Mouse (Mus musculus): ENCODE measurements around the gene Nxph4. TPM values are rescaled to one million over a fixed set of nuclear protein-coding genes. Genes with fewer than 3 reads are reported as not detected.
A peak's percentile ranks its signal among the peaks of the same experiment; 100 is the strongest.

The Nxph4 gene
- total and polyA plus RNA-seq, 3 experiments, result 0.13 to 0.14 TPM; not detected in 1

- no peak overlapping the region for H3K4me3 ChIP-seq (replicated peaks in 1 of 3; ENCODE audit: low read depth in 2 of 3, low read length in 2 of 3, poor library complexity in 1 of 3)
- no peaks in the 10 kb centered on the region for H3K27me3 ChIP-seq (replicated peaks)
- dilution Hi-C loops (cut with MboI; ENCODE audit: extremely low pct_ligation_motif_present, extremely low pct_unique_long_range_greater_than_20kb, low sequenced_read_pairs) (no loop called here), in situ Hi-C loops (cut with MboI; ENCODE audit: low pct_ligation_motif_present, low pct_unique_long_range_greater_than_20kb, low sequenced_read_pairs) (no loop called here)
- no peak overlapping the region for H3K9ac ChIP-seq (ENCODE audit: insufficient read depth, low read depth)
- H3K9me3 ChIP-seq (replicated peaks; ENCODE audit: low read length), result no peaks in the 10 kb centered on the region
- no peak overlapping the region for H3K4me2 ChIP-seq (ENCODE audit: insufficient read depth, low read depth, poor library complexity, severe bottlenecking)
- no peak for TF ChIP-seq SIN3A (IDR thresholded peaks at IDR 0.05; ENCODE audit: low read length)
- TF ChIP-seq UBTF (IDR thresholded peaks at IDR 0.05; ENCODE audit: low read depth, low read length), result no peak
- no peak for TF ChIP-seq TBP (conservative IDR thresholded peaks at IDR 0.05; ENCODE audit: low read depth, low read length)
- no peak for TF ChIP-seq ETS1 (conservative IDR thresholded peaks at IDR 0.05; ENCODE audit: low read depth, low read length)
- TF ChIP-seq EP300 (IDR thresholded peaks at IDR 0.05; ENCODE audit: low read length), result no peak
- TF ChIP-seq ZNF384 (IDR thresholded peaks at IDR 0.05; ENCODE audit: low read depth, low read length), result no peak
- no peak for TF ChIP-seq SMC3 (IDR thresholded peaks at IDR 0.05; ENCODE audit: low read depth, low read length)
- TF ChIP-seq POLR2A (IDR thresholded peaks at IDR 0.05; ENCODE audit: low read depth, low read length), result no peak
- TF ChIP-seq CTCF (conservative IDR thresholded peaks at IDR 0.05 in 1 of 2, IDR thresholded peaks at IDR 0.05 in 1 of 2; ENCODE audit: low read depth in 2 of 2, low read length in 2 of 2), result no peak
- no peak for TF ChIP-seq JUND (conservative IDR thresholded peaks at IDR 0.05; ENCODE audit: low read depth, low read length)
- no peak for TF ChIP-seq MAZ (IDR thresholded peaks at IDR 0.05; ENCODE audit: low read depth, low read length)
- no peak for TF ChIP-seq RCOR1 (conservative IDR thresholded peaks at IDR 0.05; ENCODE audit: low read depth, low read length)
- no peak for TF ChIP-seq USF1 (IDR thresholded peaks at IDR 0.05; ENCODE audit: low read depth, low read length)
- no peak for TF ChIP-seq CHD1 (IDR thresholded peaks at IDR 0.05; ENCODE audit: low read depth, low read length)
- no peak for TF ChIP-seq IRF4 (IDR thresholded peaks at IDR 0.05; ENCODE audit: low read depth, low read length)
- no peak for TF ChIP-seq HCFC1 (IDR thresholded peaks at IDR 0.05; ENCODE audit: low read depth, low read length)
- no peak for TF ChIP-seq NELFE (IDR thresholded peaks at IDR 0.05; ENCODE audit: low read depth, low read length)
- peaks cover 88 to 91% of the 10 kb centered on the region in 2 experiments for H3K36me3 ChIP-seq (replicated peaks in 1 of 2; ENCODE audit: control insufficient read depth in 1 of 2, insufficient read depth in 1 of 2, low read length in 1 of 2)
- H3K4me1 ChIP-seq (ENCODE audit: control insufficient read depth in 1 of 2, insufficient read depth in 2 of 2), result no peaks in the 10 kb centered on the region
- no peak for DNase-seq (ENCODE audit: extremely low read depth)
- H3K79me2 ChIP-seq (replicated peaks; ENCODE audit: control insufficient read depth, extremely low read depth, insufficient read depth, poor library complexity, severe bottlenecking), result no peaks in the 10 kb centered on the region
- no peak overlapping the region for H3K27ac ChIP-seq (ENCODE audit: insufficient read depth, low read depth)
These were observed 13.9 kb upstream of the Nxph4 start for GRCm38 (mm10) chr10:127548236-127548635.

- no peak overlapping the region for H3K4me3 ChIP-seq (replicated peaks in 1 of 3; ENCODE audit: low read depth in 2 of 3, low read length in 2 of 3, poor library complexity in 1 of 3)
- dilution Hi-C loops (cut with MboI; ENCODE audit: extremely low pct_ligation_motif_present, extremely low pct_unique_long_range_greater_than_20kb, low sequenced_read_pairs) (no loop called here), in situ Hi-C loops (cut with MboI; ENCODE audit: low pct_ligation_motif_present, low pct_unique_long_range_greater_than_20kb, low sequenced_read_pairs) (no loop called here)
- peaks cover 84 to 91% of the 10 kb centered on the region in 2 experiments for H3K36me3 ChIP-seq (replicated peaks in 1 of 2; ENCODE audit: control insufficient read depth in 1 of 2, insufficient read depth in 1 of 2, low read length in 1 of 2)
- no peaks in the 10 kb centered on the region for H3K4me1 ChIP-seq (ENCODE audit: control insufficient read depth in 1 of 2, insufficient read depth in 2 of 2)
- H3K9ac ChIP-seq (ENCODE audit: insufficient read depth, low read depth), result no peak overlapping the region
- no peaks in the 10 kb centered on the region for H3K27me3 ChIP-seq (replicated peaks)
- H3K4me2 ChIP-seq (ENCODE audit: insufficient read depth, low read depth, poor library complexity, severe bottlenecking), result no peak overlapping the region
- no peaks in the 10 kb centered on the region for H3K9me3 ChIP-seq (replicated peaks; ENCODE audit: low read length)
- no peak overlapping the region for H3K27ac ChIP-seq (ENCODE audit: insufficient read depth, low read depth)
- TF ChIP-seq CTCF (conservative IDR thresholded peaks at IDR 0.05 in 1 of 2, IDR thresholded peaks at IDR 0.05 in 1 of 2; ENCODE audit: low read depth in 2 of 2, low read length in 2 of 2) (peak; percentile 45 to 48), RAD21 (IDR thresholded peaks at IDR 0.05; ENCODE audit: low read depth, low read length) (peak; percentile 4; the same call in 1 of the 2 replicates), E2F4 (IDR thresholded peaks at IDR 0.05; ENCODE audit: insufficient replicate concordance, low read depth, low read length) (no peak)
- DNase-seq (ENCODE audit: extremely low read depth), result no peak
- H3K79me2 ChIP-seq (replicated peaks; ENCODE audit: control insufficient read depth, extremely low read depth, insufficient read depth, poor library complexity, severe bottlenecking), result no peaks in the 10 kb centered on the region
These were observed 12.1 kb upstream of the Nxph4 start for GRCm38 (mm10) chr10:127546505-127546904.
